20 mouse cellular contexts compared by ENCODE assay signal in the genomic region with DNA sequence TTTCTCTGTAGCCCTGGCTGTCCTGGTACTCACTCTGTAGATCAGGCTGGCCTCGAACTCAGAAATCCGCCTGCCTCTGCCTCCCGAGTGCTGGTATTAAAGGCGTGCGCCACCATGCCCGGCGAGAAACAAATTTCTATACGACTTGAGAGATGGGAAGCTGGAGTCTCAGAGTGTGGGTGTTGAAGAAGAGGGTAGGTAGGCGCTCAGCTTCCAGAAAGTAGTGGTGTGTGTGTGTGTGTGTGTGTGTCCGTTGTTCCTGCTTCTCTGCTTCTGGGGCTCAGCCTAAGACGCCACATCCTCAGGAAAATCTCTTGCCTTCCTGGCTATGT. TPM values are rescaled to one million over a fixed set of nuclear protein-coding genes. Genes with fewer than 3 reads are reported as not detected.
DNase-seq lines count a peak whose midpoint lies in the region; ATAC-seq and TF ChIP-seq lines count a peak whose summit lies in the region.
"Not testable (repeated sequence)": the region's sequence is repeated elsewhere in the genome, so short reads cannot be mapped to it uniquely, and the experiment has no call there.
"Had no signal": no experiment of that assay in that cellular context is flagged by ENCODE, and none has a peak within 500 bp of the region (broad histone marks: within the 10 kb centered on the region; RNA-seq: fewer than 3 reads in every experiment).

No protein-coding gene starts in this region.

- peak overlapping the region; percentile 99 for H3K4me2 ChIP-seq in CH12.LX (ENCODE audit: insufficient read depth, low read depth, poor library complexity, severe bottlenecking)
- peak overlapping the region; percentile 54 for H3K4me2 ChIP-seq in heart, embryonic 14.5 days (ENCODE audit: low read length)
- 0 out of 2 replicates have a peak overlapping the region, but pooled peaks have one; percentile 37 for H3K4me2 ChIP-seq in intestine, embryonic 16.5 days (ENCODE audit: low read depth, low read length)
- peak overlapping the region; percentile 85 for H3K4me2 ChIP-seq in liver, embryonic 12.5 days
- H3K4me2 ChIP-seq in lung, embryonic 15.5 days = peak overlapping the region; percentile 49
- H3K4me2 ChIP-seq in stomach, embryonic 15.5 days = peak overlapping the region; percentile 40; the same call in 1 of the 2 replicates

- not testable (repeated sequence) for DNase-seq in CH12.LX (ENCODE audit: extremely low read depth); gastrocnemius, adult 2 months

- not testable (repeated sequence) for TF ChIP-seq POLR2A in CH12.LX (IDR thresholded peaks at IDR 0.05; ENCODE audit: low read depth, low read length)

- H3K4me3 ChIP-seq in CH12.LX (replicated peaks in 1 of 3; ENCODE audit: low read depth in 2 of 3, low read length in 2 of 3, poor library complexity in 1 of 3); heart, embryonic 14.5 days (ENCODE audit: control insufficient read depth in 1 of 2, insufficient read depth in 1 of 2, low read depth in 1 of 2, low read length in 2 of 2); intestine, embryonic 16.5 days (ENCODE audit: low read length); lung, embryonic 15.5 days; stomach, embryonic 15.5 days (replicated peaks): not testable (repeated sequence)
- peak overlapping the region; percentile 17 for H3K4me3 ChIP-seq in brown adipose tissue, adult 24 weeks (ENCODE audit: insufficient read depth, low read depth, low read length)
- H3K4me3 ChIP-seq in gastrocnemius, adult 2 months = peak overlapping the region; percentile 63
- H3K4me3 ChIP-seq in liver, embryonic 12.5 days = peak overlapping the region; percentile 57

- not testable (repeated sequence) for TF ChIP-seq CTCF in CH12.LX (conservative IDR thresholded peaks at IDR 0.05 in 1 of 2, IDR thresholded peaks at IDR 0.05 in 1 of 2; ENCODE audit: low read depth in 2 of 2, low read length in 2 of 2); gastrocnemius, adult 2 months (IDR thresholded peaks at IDR 0.05)

- not testable (repeated sequence) for TF ChIP-seq EP300 in CH12.LX (IDR thresholded peaks at IDR 0.05; ENCODE audit: low read length)

- H3K27ac ChIP-seq in CH12.LX (ENCODE audit: insufficient read depth, low read depth); brown adipose tissue, adult 24 weeks (replicated peaks; ENCODE audit: low read depth, low read length); gastrocnemius, adult 2 months; heart, embryonic 14.5 days (replicated peaks in 1 of 2; ENCODE audit: control insufficient read depth in 1 of 2, insufficient read depth in 1 of 2, low read depth in 2 of 2, low read length in 2 of 2); intestine, embryonic 16.5 days (ENCODE audit: low read length); liver, embryonic 12.5 days; lung, embryonic 15.5 days; stomach, embryonic 15.5 days: not testable (repeated sequence)

- H3K4me1 ChIP-seq in CH12.LX (ENCODE audit: control insufficient read depth in 1 of 2, insufficient read depth in 2 of 2) = peaks cover 0 to 11% of the 10 kb centered on the region in 2 experiments; a peak in 3 of 4 replicates
- H3K4me1 ChIP-seq in brown adipose tissue, adult 24 weeks (ENCODE audit: control insufficient read depth, insufficient read depth, insufficient read length, low read length); heart, embryonic 14.5 days (ENCODE audit: control insufficient read depth in 2 of 2, insufficient read depth in 2 of 2, low read length in 2 of 2); intestine, embryonic 16.5 days (ENCODE audit: control insufficient read depth, insufficient read depth, low read length); lung, embryonic 15.5 days; stomach, embryonic 15.5 days: not testable (repeated sequence)
- peaks cover 59% of the 10 kb centered on the region for H3K4me1 ChIP-seq in liver, embryonic 12.5 days

- not testable (repeated sequence) for H3K9ac ChIP-seq in CH12.LX (ENCODE audit: insufficient read depth, low read depth); intestine, embryonic 16.5 days (ENCODE audit: low read depth, low read length); lung, embryonic 15.5 days; stomach, embryonic 15.5 days
- H3K9ac ChIP-seq in heart, embryonic 14.5 days (ENCODE audit: low read length) = 0 out of 2 replicates have a peak overlapping the region, but pooled peaks have one; percentile 30
- peak overlapping the region; percentile 1 for H3K9ac ChIP-seq in liver, embryonic 12.5 days

- peaks cover 87% of the 10 kb centered on the region for H3K27me3 ChIP-seq in CH12.LX (replicated peaks)
- not testable (repeated sequence) for H3K27me3 ChIP-seq in heart, embryonic 14.5 days (ENCODE audit: control insufficient read depth, insufficient read depth, low read length); intestine, embryonic 16.5 days (replicated peaks; ENCODE audit: control insufficient read depth, insufficient read depth, low read length); stomach, embryonic 15.5 days (replicated peaks)
- H3K27me3 ChIP-seq in liver, embryonic 12.5 days (replicated peaks) = peaks cover 30% of the 10 kb centered on the region
- peaks cover 11% of the 10 kb centered on the region for H3K27me3 ChIP-seq in lung, embryonic 15.5 days

- ATAC-seq in heart, embryonic 14.5 days (ENCODE audit: insufficient number of reproducible peaks, insufficient read depth, low FRiP score, low read depth); intestine, embryonic 16.5 days; liver, embryonic 12.5 days; lung, embryonic 15.5 days (ENCODE audit: borderline replicate concordance, extremely low read depth, low FRiP score, low TSS enrichment); stomach, embryonic 15.5 days (ENCODE audit: insufficient read depth, low FRiP score, low read depth): not testable (repeated sequence)

- not testable (repeated sequence) for H3K79me2 ChIP-seq in CH12.LX (replicated peaks; ENCODE audit: control insufficient read depth, extremely low read depth, insufficient read depth, poor library complexity, severe bottlenecking)

- intact Hi-C loops in gastrocnemius, adult 2 months (cut with DNase I) = loop anchor here (1.0 kb wide), 1 partner anchor 68 kb away; no protein-coding TSS in a partner anchor

- not testable (repeated sequence) for H3K9me3 ChIP-seq in CH12.LX (replicated peaks; ENCODE audit: low read length); heart, embryonic 14.5 days (ENCODE audit: control insufficient read depth, low read length); intestine, embryonic 16.5 days (ENCODE audit: control insufficient read depth, low read length); liver, embryonic 12.5 days (replicated peaks); lung, embryonic 15.5 days; stomach, embryonic 15.5 days

- WGBS in heart, embryonic 14.5 days = 48% methylated on average over 11 of the region's 11 CpGs
- WGBS in intestine, embryonic 16.5 days = 55% methylated on average over 11 of the region's 11 CpGs
- 38% methylated on average over 11 of the region's 11 CpGs for WGBS in liver, embryonic 12.5 days (ENCODE audit: insufficient replicate concordance)
- 42% methylated on average over 11 of the region's 11 CpGs for WGBS in lung, embryonic 15.5 days
- 48% methylated on average over 11 of the region's 11 CpGs for WGBS in stomach, embryonic 15.5 days

- TF ChIP-seq RAD21 in CH12.LX (IDR thresholded peaks at IDR 0.05; ENCODE audit: low read depth, low read length) = not testable (repeated sequence)

- not testable (repeated sequence) for H3K36me3 ChIP-seq in CH12.LX (replicated peaks in 1 of 2; ENCODE audit: control insufficient read depth in 1 of 2, insufficient read depth in 1 of 2, low read length in 1 of 2); heart, embryonic 14.5 days (ENCODE audit: control insufficient read depth, insufficient read depth, low read length); intestine, embryonic 16.5 days (ENCODE audit: control insufficient read depth, insufficient read depth, low read length); liver, embryonic 12.5 days; lung, embryonic 15.5 days; stomach, embryonic 15.5 days

- dilution Hi-C loops in CH12.LX (cut with MboI; ENCODE audit: extremely low pct_ligation_motif_present, extremely low pct_unique_long_range_greater_than_20kb, low sequenced_read_pairs) = not testable (repeated sequence)

- in situ Hi-C loops in CH12.LX (cut with MboI; ENCODE audit: low pct_ligation_motif_present, low pct_unique_long_range_greater_than_20kb, low sequenced_read_pairs) = not testable (repeated sequence)

RNA-seq across cellular contexts. Expression of a gene that starts 3.5 kb away (rescaled TPM):
- total RNA-seq in CH12.LX (2012; rRNA removed) (not detected in 2 replicates), CH12.LX (2014; rRNA removed) (not detected in 2 replicates)
- polyA plus RNA-seq in CH12.LX (2012; ENCODE audit: insufficient read length, low read depth) = not detected in 2 replicates
- polyA plus RNA-seq in brown adipose tissue, adult 24 weeks (2012; ENCODE audit: insufficient read depth, insufficient read length, missing spikeins) = not detected in 2 replicates
- total RNA-seq in gastrocnemius, adult 2 months (2021) = not detected
- not detected in 2 replicates for polyA plus RNA-seq in heart, embryonic 14.5 days (2014; fragmentation: Nextera tagmentation; extraction: Ambion mirVana)
- 0.10 and 0.72 TPM in 2 replicates for polyA plus RNA-seq in intestine, embryonic 16.5 days (2015; fragmentation: Nextera tagmentation; extraction: Ambion mirVana)
- polyA plus RNA-seq in liver, embryonic 12.5 days (2016; fragmentation: Nextera tagmentation; extraction: Ambion mirVana) = 33.0 and 34.9 TPM in 2 replicates
- not detected in 2 replicates for polyA plus RNA-seq in lung, embryonic 15.5 days (2015; fragmentation: Nextera tagmentation; extraction: Ambion mirVana)
- polyA plus RNA-seq in stomach, embryonic 15.5 days (2015; fragmentation: Nextera tagmentation; extraction: Ambion mirVana) = 0.99 and 2.1 TPM in 2 replicates
- total RNA-seq: adrenal gland, adult 18-20 months; gastrocnemius, postnatal 36 days; heart, postnatal 10 days; layer of hippocampus, postnatal 14 days had no signal
- polyA plus RNA-seq: forebrain, embryonic 16.5 days; hindbrain, embryonic 12.5 days; kidney, embryonic 14.5 days; limb, embryonic 12.5 days; lung, adult 2 months; midbrain, embryonic 13.5 days; neural tube, embryonic 13.5 days; small intestine, adult 2 months had no signal

RNA-seq across cellular contexts. Expression of a gene that starts 7.6 kb away (rescaled TPM):
- total RNA-seq in CH12.LX (2012; rRNA removed) = 0.38 TPM in 1 of 2 replicates, not detected in the other
- not detected in 2 replicates for total RNA-seq in CH12.LX (2014; rRNA removed)
- not detected in 2 replicates for polyA plus RNA-seq in CH12.LX (2012; ENCODE audit: insufficient read length, low read depth)
- polyA plus RNA-seq in brown adipose tissue, adult 24 weeks (2012; ENCODE audit: insufficient read depth, insufficient read length, missing spikeins) = 8.6 and 10.9 TPM in 2 replicates
- 1 to 10 TPM; 2.6 to 3.2 TPM for total RNA-seq in gastrocnemius, adult 2 months (2021)
- 16.2 and 17.9 TPM in 2 replicates for polyA plus RNA-seq in heart, embryonic 14.5 days (2014; fragmentation: Nextera tagmentation; extraction: Ambion mirVana)
- 15.4 and 18.1 TPM in 2 replicates for polyA plus RNA-seq in intestine, embryonic 16.5 days (2015; fragmentation: Nextera tagmentation; extraction: Ambion mirVana)
- polyA plus RNA-seq in liver, embryonic 12.5 days (2016; fragmentation: Nextera tagmentation; extraction: Ambion mirVana) = 11.5 and 12.4 TPM in 2 replicates
- 17.8 and 18.6 TPM in 2 replicates for polyA plus RNA-seq in lung, embryonic 15.5 days (2015; fragmentation: Nextera tagmentation; extraction: Ambion mirVana)
- polyA plus RNA-seq in stomach, embryonic 15.5 days (2015; fragmentation: Nextera tagmentation; extraction: Ambion mirVana) = 14.4 and 17.8 TPM in 2 replicates

RNA-seq across cellular contexts. Expression of a gene that starts 8.5 kb away (rescaled TPM):
- total RNA-seq in CH12.LX (2012; rRNA removed) = not detected in 2 replicates
- not detected in 2 replicates for total RNA-seq in CH12.LX (2014; rRNA removed)
- 0.09 and 0.11 TPM in 2 replicates for polyA plus RNA-seq in CH12.LX (2012; ENCODE audit: insufficient read length, low read depth)
- 6.7 and 8.3 TPM in 2 replicates for polyA plus RNA-seq in brown adipose tissue, adult 24 weeks (2012; ENCODE audit: insufficient read depth, insufficient read length, missing spikeins)
- total RNA-seq in gastrocnemius, adult 2 months (2021) = 100 to 1,000 TPM; 271 to 389 TPM
- polyA plus RNA-seq in heart, embryonic 14.5 days (2014; fragmentation: Nextera tagmentation; extraction: Ambion mirVana) = 31.5 and 33.8 TPM in 2 replicates
- 6.6 and 6.8 TPM in 2 replicates for polyA plus RNA-seq in intestine, embryonic 16.5 days (2015; fragmentation: Nextera tagmentation; extraction: Ambion mirVana)
- polyA plus RNA-seq in liver, embryonic 12.5 days (2016; fragmentation: Nextera tagmentation; extraction: Ambion mirVana) = 38.3 and 39.8 TPM in 2 replicates
- polyA plus RNA-seq in lung, embryonic 15.5 days (2015; fragmentation: Nextera tagmentation; extraction: Ambion mirVana) = 8.4 and 10.1 TPM in 2 replicates
- 7.5 and 7.7 TPM in 2 replicates for polyA plus RNA-seq in stomach, embryonic 15.5 days (2015; fragmentation: Nextera tagmentation; extraction: Ambion mirVana)

RNA-seq across cellular contexts. Expression of a gene that starts 18.6 kb away (rescaled TPM):
- total RNA-seq in CH12.LX (2012; rRNA removed) (96.4 and 104 TPM in 2 replicates), CH12.LX (2014; rRNA removed) (83.3 and 101 TPM in 2 replicates)
- 90.5 and 103 TPM in 2 replicates for polyA plus RNA-seq in CH12.LX (2012; ENCODE audit: insufficient read length, low read depth)
- polyA plus RNA-seq in brown adipose tissue, adult 24 weeks (2012; ENCODE audit: insufficient read depth, insufficient read length, missing spikeins) = 27.8 and 29.5 TPM in 2 replicates
- total RNA-seq in gastrocnemius, adult 2 months (2021) = 100 to 1,000 TPM in 1 of 2 experiments, 10 to 100 TPM in 1; 90.6 to 104 TPM
- polyA plus RNA-seq in heart, embryonic 14.5 days (2014; fragmentation: Nextera tagmentation; extraction: Ambion mirVana) = 24.2 and 25.8 TPM in 2 replicates
- polyA plus RNA-seq in intestine, embryonic 16.5 days (2015; fragmentation: Nextera tagmentation; extraction: Ambion mirVana) = 12.1 and 12.6 TPM in 2 replicates
- 22.5 and 23.4 TPM in 2 replicates for polyA plus RNA-seq in liver, embryonic 12.5 days (2016; fragmentation: Nextera tagmentation; extraction: Ambion mirVana)
- 26.7 and 27.8 TPM in 2 replicates for polyA plus RNA-seq in lung, embryonic 15.5 days (2015; fragmentation: Nextera tagmentation; extraction: Ambion mirVana)
- 21.0 and 27.0 TPM in 2 replicates for polyA plus RNA-seq in stomach, embryonic 15.5 days (2015; fragmentation: Nextera tagmentation; extraction: Ambion mirVana)

RNA-seq across cellular contexts. Expression of a gene that starts 34.1 kb away (rescaled TPM):
- 104 and 107 TPM in 2 replicates for total RNA-seq in CH12.LX (2012; rRNA removed)
- total RNA-seq in CH12.LX (2014; rRNA removed) = 15.7 and 24.9 TPM in 2 replicates
- polyA plus RNA-seq in CH12.LX (2012; ENCODE audit: insufficient read length, low read depth) = 309 and 372 TPM in 2 replicates
- 13.6 and 18.3 TPM in 2 replicates for polyA plus RNA-seq in brown adipose tissue, adult 24 weeks (2012; ENCODE audit: insufficient read depth, insufficient read length, missing spikeins)
- total RNA-seq in gastrocnemius, adult 2 months (2021) = 10 to 100 TPM; 12.9 to 16.5 TPM
- polyA plus RNA-seq in heart, embryonic 14.5 days (2014; fragmentation: Nextera tagmentation; extraction: Ambion mirVana) = 71.2 and 71.9 TPM in 2 replicates
- polyA plus RNA-seq in intestine, embryonic 16.5 days (2015; fragmentation: Nextera tagmentation; extraction: Ambion mirVana) = 132 and 148 TPM in 2 replicates
- 110 TPM in 2 replicates for polyA plus RNA-seq in liver, embryonic 12.5 days (2016; fragmentation: Nextera tagmentation; extraction: Ambion mirVana)
- 168 and 170 TPM in 2 replicates for polyA plus RNA-seq in lung, embryonic 15.5 days (2015; fragmentation: Nextera tagmentation; extraction: Ambion mirVana)
- polyA plus RNA-seq in stomach, embryonic 15.5 days (2015; fragmentation: Nextera tagmentation; extraction: Ambion mirVana) = 122 and 130 TPM in 2 replicates

Comparison
In these comparisons a context has a peak if more than half of its experiments do, and no peak if none do; other contexts are left out.
1. H3K4me2 ChIP-seq: peak in every context shown above with its lines; median percentile 99 in CH12.LX; 85 in liver, embryonic 12.5 days; 54 in heart, embryonic 14.5 days; 49 in lung, embryonic 15.5 days; 40 in stomach, embryonic 15.5 days; 37 in intestine, embryonic 16.5 days.
2. RNA of a gene that starts 3.5 kb away (polyA plus RNA-seq): 33.0 to 34.9 TPM in liver, embryonic 12.5 days; 0.99 to 2.1 TPM in stomach, embryonic 15.5 days, 0.10 to 0.72 TPM in intestine, embryonic 16.5 days, not detected in CH12.LX, not detected in brown adipose tissue, adult 24 weeks, not detected in heart, embryonic 14.5 days and not detected in lung, embryonic 15.5 days; every median in the first group is over 10 times any median in the second.